Mouse (Mus musculus): ENCODE results near the gene Pifo. TPM values are rescaled to one million over a fixed set of nuclear protein-coding genes. Genes with fewer than 3 reads are reported as not detected.
A peak's percentile ranks its signal among the peaks of the same experiment; 100 is the strongest.
"Not testable (repeated sequence)": the region's sequence is repeated elsewhere in the genome, so short reads cannot be mapped to it uniquely, and the experiment has no call there.

The Pifo gene
- polyA plus RNA-seq, 1 experiment from 2014 or later: 0.34 TPM

GRCm38 (mm10) chr3:106001416-106002370 lies 12.8 kb downstream of the Pifo start:
- peak overlapping the region; percentile 44 for H3K4me2 ChIP-seq
- no peak overlapping the region for H3K9ac ChIP-seq
- DNase-seq (peak; percentile 75), ATAC-seq (ENCODE audit: insufficient read depth) (peak; percentile 98)
- H3K4me3 ChIP-seq (ENCODE audit: low read depth, low read length): no peak overlapping the region
- H3K4me1 ChIP-seq (ENCODE audit: insufficient read depth): no peaks in the 10 kb centered on the region; the same call in 1 of the 2 replicates
- no peak overlapping the region for H3K27ac ChIP-seq (ENCODE audit: low read depth)
- no peak for TF ChIP-seq CTCF (IDR thresholded peaks at IDR 0.05; ENCODE audit: low read depth)
- no peaks in the 10 kb centered on the region for H3K27me3 ChIP-seq (ENCODE audit: insufficient read depth, low read length)
- no peaks in the 10 kb centered on the region for H3K36me3 ChIP-seq (ENCODE audit: insufficient read depth)
- WGBS: 19% methylated on average over 17 of the region's 17 CpGs
- no peaks in the 10 kb centered on the region for H3K9me3 ChIP-seq (ENCODE audit: low read depth, low read length)

GRCm38 (mm10) chr3:106000707-106001375 lies 13.6 kb downstream of the Pifo start:
- no peak for TF ChIP-seq CTCF (IDR thresholded peaks at IDR 0.05; ENCODE audit: low read depth)
- H3K4me2 ChIP-seq: peak overlapping the region; percentile 44
- 0 out of 2 replicates have a peak, but pooled peaks have one; percentile 38 for ATAC-seq (ENCODE audit: insufficient read depth)

GRCm38 (mm10) chr3:105994730-105995129 lies 19.7 kb downstream of the Pifo start:
- no peak for ATAC-seq (ENCODE audit: insufficient read depth)
- DNase-seq: no peak
- H3K9ac ChIP-seq: no peak overlapping the region
- H3K4me3 ChIP-seq (ENCODE audit: low read depth, low read length): no peak overlapping the region
- H3K4me2 ChIP-seq: no peak overlapping the region
- no peak overlapping the region for H3K27ac ChIP-seq (ENCODE audit: low read depth)
- no peak for TF ChIP-seq CTCF (IDR thresholded peaks at IDR 0.05; ENCODE audit: low read depth)
- H3K36me3 ChIP-seq (ENCODE audit: insufficient read depth): no peaks in the 10 kb centered on the region
- H3K27me3 ChIP-seq (ENCODE audit: insufficient read depth, low read length): no peaks in the 10 kb centered on the region
- no peaks in the 10 kb centered on the region for H3K9me3 ChIP-seq (ENCODE audit: low read depth, low read length)
- WGBS: 49% methylated on average over 2 of the region's 2 CpGs
- no peaks in the 10 kb centered on the region for H3K4me1 ChIP-seq (ENCODE audit: insufficient read depth)

More at GRCm38 (mm10) chr3:106000707-106001375, 13.6 kb downstream of the Pifo start:
- no peaks in the 10 kb centered on the region for H3K27me3 ChIP-seq (ENCODE audit: insufficient read depth, low read length)
- H3K9ac ChIP-seq: no peak overlapping the region
- DNase-seq: no peak
- no peaks in the 10 kb centered on the region for H3K36me3 ChIP-seq (ENCODE audit: insufficient read depth)
- no peaks in the 10 kb centered on the region for H3K9me3 ChIP-seq (ENCODE audit: low read depth, low read length)
- WGBS: 17% methylated on average over 11 of the region's 11 CpGs
- H3K27ac ChIP-seq (ENCODE audit: low read depth): no peak overlapping the region
- H3K4me1 ChIP-seq (ENCODE audit: insufficient read depth): no peaks in the 10 kb centered on the region; the same call in 1 of the 2 replicates
- no peak overlapping the region for H3K4me3 ChIP-seq (ENCODE audit: low read depth, low read length)

GRCm38 (mm10) chr3:105991653-105992283 lies 22.7 kb downstream of the Pifo start:
- 26% methylated on average over 4 of the region's 4 CpGs for WGBS
- Histone ChIP-seq H3K27me3 (ENCODE audit: insufficient read depth, low read length) (no peaks in the 10 kb centered on the region), H3K4me1 (ENCODE audit: insufficient read depth) (no peaks in the 10 kb centered on the region), H3K27ac (ENCODE audit: low read depth) (no peak overlapping the region), H3K9ac (no peak overlapping the region), H3K4me3 (ENCODE audit: low read depth, low read length) (no peak overlapping the region), H3K4me2 (no peak overlapping the region), H3K9me3 (ENCODE audit: low read depth, low read length) (no peaks in the 10 kb centered on the region), H3K36me3 (ENCODE audit: insufficient read depth) (no peaks in the 10 kb centered on the region)
- DNase-seq (peak; percentile 87), ATAC-seq (ENCODE audit: insufficient read depth) (no peak)
- TF ChIP-seq CTCF (IDR thresholded peaks at IDR 0.05; ENCODE audit: low read depth): peak; percentile 73

- H3K9ac ChIP-seq; H3K27ac ChIP-seq (ENCODE audit: low read depth); H3K36me3 ChIP-seq (ENCODE audit: insufficient read depth); H3K9me3 ChIP-seq (ENCODE audit: low read depth, low read length); H3K4me3 ChIP-seq (ENCODE audit: low read depth, low read length); H3K4me1 ChIP-seq (ENCODE audit: insufficient read depth); DNase-seq; H3K4me2 ChIP-seq; H3K27me3 ChIP-seq (ENCODE audit: insufficient read depth, low read length); ATAC-seq (ENCODE audit: insufficient read depth): not testable (repeated sequence)
- WGBS: 58% methylated on average over 5 of the region's 5 CpGs
Measured at GRCm38 (mm10) chr3:105989611-105990010, 24.8 kb downstream of the Pifo start.

- TF ChIP-seq CTCF (IDR thresholded peaks at IDR 0.05; ENCODE audit: low read depth): no peak
- Histone ChIP-seq H3K4me3 (ENCODE audit: low read depth, low read length) (no peak overlapping the region), H3K36me3 (ENCODE audit: insufficient read depth) (0 out of 2 replicates have a peak, but pooled peaks cover 3% of the 10 kb centered on the region), H3K4me2 (no peak overlapping the region), H3K9me3 (ENCODE audit: low read depth, low read length) (no peaks in the 10 kb centered on the region), H3K27ac (ENCODE audit: low read depth) (no peak overlapping the region), H3K27me3 (ENCODE audit: insufficient read depth, low read length) (no peaks in the 10 kb centered on the region), H3K4me1 (ENCODE audit: insufficient read depth) (no peaks in the 10 kb centered on the region), H3K9ac (no peak overlapping the region)
- DNase-seq (no peak), ATAC-seq (ENCODE audit: insufficient read depth) (no peak)
- WGBS: 83% methylated on average over 2 of the region's 2 CpGs
Measured at GRCm38 (mm10) chr3:105974174-105974573, 40.3 kb downstream of the Pifo start.
